Mouse (Mus musculus) cerebellum, adult 18-20 months (tissue): ENCODE data around the gene Mat2b.

Source experiments
- DNase-seq, 2 experiments: peaks; one replicate each; pipeline ENCODE4 v3.0.0; 2021

Mat2b gene

GRCm38 (mm10) chr11:40649726-40650445, 45.1 kb downstream of the Mat2b start:
- no peak for DNase-seq

- no peak for DNase-seq
Observed at GRCm38 (mm10) chr11:40647246-40647645, 47.8 kb downstream of the Mat2b start.
